Mouse (Mus musculus) MEL (cell line): ENCODE measurements at regions not wholly inside any gene's neighbourhood (a gene's known extent, or its start where the extent isn't known, plus 50 kb on each side); places are given as distances from the start of the nearest gene placed in this dataset.

Experiments used
- CTCF ChIP-seq, 3 experiments: IDR thresholded peaks in 2 of 3; conservative IDR thresholded peaks in 1 of 3; 2 replicates each; pipeline ENCODE4 v1.5.1; 2011 to 2012; ENCODE audit warnings: low read length in 3 of 3, low read depth in 2 of 3, mild to moderate bottlenecking in 2 of 3, improper control_type of control experiment in 1 of 3, inconsistent platforms in 1 of 3, mixed read lengths in 1 of 3, moderate library complexity in 1 of 3; ENCODE audit not compliant: control insufficient read depth in 1 of 3, insufficient read depth in 1 of 3, poor library complexity in 1 of 3, severe bottlenecking in 1 of 3
- MAFK ChIP-seq: IDR thresholded peaks from 2 replicates; pipeline ENCODE4 v1.6.1; 2011; ENCODE audit warnings: low read depth, mild to moderate bottlenecking, low read length, improper control_type of control experiment, borderline replicate concordance
- POLR2A ChIP-seq, 2 experiments: IDR thresholded peaks; 2 replicates each; pipeline ENCODE4 v1.6.1; 2011 to 2012; ENCODE audit warnings: low read length in 2 of 2, mild to moderate bottlenecking in 2 of 2, control low read depth in 1 of 2, improper control_type of control experiment in 1 of 2, low read depth in 1 of 2, moderate library complexity in 1 of 2; ENCODE audit not compliant: control insufficient read depth in 1 of 2, insufficient read depth in 1 of 2, poor library complexity in 1 of 2
- TBP ChIP-seq: IDR thresholded peaks from 2 replicates; pipeline ENCODE4 v1.8.0; 2011; ENCODE audit warnings: low read depth, low read length, improper control_type of control experiment
- ZMIZ1 ChIP-seq: IDR thresholded peaks from 2 replicates; pipeline ENCODE4 v1.6.1; 2012; ENCODE audit warnings: low read depth, mild to moderate bottlenecking, inconsistent platforms, low read length, improper control_type of control experiment, moderate library complexity

DNA sequence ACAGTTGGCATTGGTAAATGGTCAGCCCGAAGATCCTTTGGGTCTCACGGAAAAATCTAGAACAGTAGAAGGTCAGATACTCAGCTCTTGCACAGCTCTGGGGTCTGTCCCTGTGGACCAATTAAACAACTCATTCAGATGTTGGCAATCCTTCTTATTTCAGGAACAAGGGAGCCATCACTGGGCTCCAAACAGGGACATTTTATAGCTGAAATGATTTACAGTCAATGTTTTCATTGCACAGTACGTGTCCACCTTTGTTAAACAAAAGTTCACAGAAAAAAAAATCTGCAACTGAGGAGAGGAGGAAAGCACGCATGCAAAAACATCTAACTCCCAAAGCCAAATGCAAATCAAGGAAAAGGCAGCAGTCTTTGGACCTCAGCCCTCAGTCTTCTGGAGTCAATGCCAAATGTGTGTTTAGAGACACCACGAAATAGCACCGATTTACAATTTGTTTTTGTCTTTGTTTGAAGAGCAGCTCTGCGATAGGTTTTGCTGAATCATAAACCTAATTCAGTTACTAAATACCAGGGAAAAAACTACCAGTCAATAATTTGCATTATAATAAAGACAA, 127.1 kb downstream of the Kctd12 start:
- TF ChIP-seq POLR2A (IDR thresholded peaks at IDR 0.05; ENCODE audit: control insufficient read depth in 1 of 2, insufficient read depth in 1 of 2, low read depth in 1 of 2, low read length in 2 of 2, poor library complexity in 1 of 2) (no peak), CTCF (IDR thresholded peaks at IDR 0.05 in 2 of 3, conservative IDR thresholded peaks at IDR 0.05 in 1 of 3; ENCODE audit: control insufficient read depth in 1 of 3, insufficient read depth in 1 of 3, low read depth in 2 of 3, low read length in 3 of 3, poor library complexity in 1 of 3, severe bottlenecking in 1 of 3) (no peak), MAFK (no peak), TBP (no peak), ZMIZ1 (no peak)
